Mouse (Mus musculus) ES-E14 (cell line): Measurements from ENCODE around the gene Nek1. TPM values are rescaled to one million over a fixed set of nuclear protein-coding genes. Genes with fewer than 3 reads are reported as not detected.

Source experiments
- DNase-seq: peaks from one replicate; pipeline ENCODE4 v3.0.0-alpha.2; 2013; ENCODE audit warnings: low read depth, low spot score
- H3K27ac ChIP-seq: 2 replicates; pipeline ENCODE4 v1.5.1; 2012; ENCODE audit warnings: low read depth, mild to moderate bottlenecking, low read length, moderate library complexity, mixed read lengths; ENCODE audit not compliant: poor library complexity, insufficient read depth, severe bottlenecking
- H3K36me3 ChIP-seq: 2 replicates; pipeline ENCODE4 v1.6.1; 2012; ENCODE audit warnings: mild to moderate bottlenecking, low read length, moderate library complexity, mixed read lengths; ENCODE audit not compliant: control insufficient read depth, poor library complexity, insufficient read depth, severe bottlenecking
- H3K4me1 ChIP-seq, 2 experiments: fragments of 150-350 bp in 1 of 2; sonication (generic) in 1 of 2; 2 replicates each; pipeline ENCODE4 v1.6.1; 2012; ENCODE audit warnings: low read length in 2 of 2, mild to moderate bottlenecking in 1 of 2, mixed read lengths in 1 of 2; ENCODE audit not compliant: control insufficient read depth in 2 of 2, insufficient read depth in 2 of 2, poor library complexity in 1 of 2
- H3K4me3 ChIP-seq, 2 experiments: fragments of 150-350 bp in 1 of 2; sonication (generic) in 1 of 2; 2 replicates each; pipeline ENCODE4 v1.5.1; 2012; ENCODE audit warnings: low read length in 2 of 2, low read depth in 1 of 2, mild to moderate bottlenecking in 1 of 2, mixed read lengths in 1 of 2; ENCODE audit not compliant: insufficient read depth in 1 of 2, poor library complexity in 1 of 2, severe bottlenecking in 1 of 2
- H3K9ac ChIP-seq: 2 replicates; pipeline ENCODE4 v1.6.1; 2012; ENCODE audit warnings: low read depth, mild to moderate bottlenecking, low read length, mixed read lengths; ENCODE audit not compliant: poor library complexity, insufficient read depth, severe bottlenecking
- H3K9me3 ChIP-seq: fragments of 150-350 bp; sonication (generic); 2 replicates; pipeline ENCODE4 v1.6.1; 2012; ENCODE audit warnings: low read depth, mild to moderate bottlenecking, low read length; ENCODE audit not compliant: control insufficient read depth, insufficient read depth
- CHD2 ChIP-seq: IDR thresholded peaks from 2 replicates; pipeline ENCODE4 v1.6.1; 2014; ENCODE audit warnings: mild to moderate bottlenecking, low read depth, low read length, inconsistent platforms
- HCFC1 ChIP-seq: IDR thresholded peaks from 2 replicates; pipeline ENCODE4 v1.6.1; 2012; ENCODE audit warnings: low read length, inconsistent platforms, borderline replicate concordance; ENCODE audit not compliant: insufficient read depth
- MAFK ChIP-seq: IDR thresholded peaks from 2 replicates; pipeline ENCODE4 v1.6.1; 2014; ENCODE audit warnings: mild to moderate bottlenecking, low read depth, low read length, inconsistent platforms; ENCODE audit not compliant: insufficient read depth
- ZC3H11A ChIP-seq: IDR thresholded peaks from 2 replicates; pipeline ENCODE4 v1.6.1; 2012; ENCODE audit warnings: low read depth, mild to moderate bottlenecking, inconsistent platforms, low read length, borderline replicate concordance
- ZNF384 ChIP-seq: IDR thresholded peaks from 2 replicates; pipeline ENCODE4 v1.6.1; 2012; ENCODE audit warnings: low read depth, low read length, inconsistent platforms
- in situ Hi-C, 2 experiments: fragments of 600-800 bp; cut with MboI; formaldehyde crosslinking; loops; one replicate each; pipeline ENCODE4 v1.15.1; 2025; ENCODE audit warnings: low sequenced_read_pairs in 2 of 2, inconsistent platforms in 1 of 2; ENCODE audit not compliant: unreplicated experiment in 2 of 2
- total RNA-seq: library from RNA; depleted of rRNA; stranded (reverse); fragments of 300-350 nt; gene quantifications from 2 replicates; pipeline ENCODE4 v1.2.3, GENCODE M21; 2012

The Nek1 gene
- total RNA-seq, 1 experiment, result 8.9 TPM

DNA sequence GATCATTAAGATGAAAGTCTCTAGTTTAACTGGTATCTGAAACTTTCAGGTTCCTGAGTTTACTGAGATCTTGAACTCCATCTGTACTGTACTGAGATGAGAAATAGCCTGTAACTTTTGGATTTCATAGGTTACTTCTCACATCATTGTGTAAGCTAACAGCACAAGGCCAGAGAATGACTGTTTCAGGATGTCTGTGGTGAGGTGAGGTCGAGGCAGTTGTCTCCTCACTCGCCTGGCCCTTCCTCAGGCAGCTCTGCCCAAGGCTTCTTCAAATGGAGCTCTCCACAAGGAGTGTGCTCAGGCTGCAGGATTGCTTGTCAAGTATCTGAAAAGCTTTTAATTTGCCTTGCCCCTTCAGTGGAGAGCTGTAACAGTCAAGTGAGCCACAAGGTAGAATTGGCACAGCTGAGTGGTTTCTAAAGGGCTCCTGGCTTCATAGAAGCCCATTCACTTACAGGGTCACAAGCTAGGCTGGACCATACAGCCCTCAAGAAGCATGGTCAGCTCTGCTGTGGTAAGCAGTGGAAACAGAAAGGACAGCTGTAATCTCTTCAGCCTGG is 134.4 kb downstream of the Nek1 start:
- no peak for DNase-seq
- in situ Hi-C loops, result no loop called here

DNA sequence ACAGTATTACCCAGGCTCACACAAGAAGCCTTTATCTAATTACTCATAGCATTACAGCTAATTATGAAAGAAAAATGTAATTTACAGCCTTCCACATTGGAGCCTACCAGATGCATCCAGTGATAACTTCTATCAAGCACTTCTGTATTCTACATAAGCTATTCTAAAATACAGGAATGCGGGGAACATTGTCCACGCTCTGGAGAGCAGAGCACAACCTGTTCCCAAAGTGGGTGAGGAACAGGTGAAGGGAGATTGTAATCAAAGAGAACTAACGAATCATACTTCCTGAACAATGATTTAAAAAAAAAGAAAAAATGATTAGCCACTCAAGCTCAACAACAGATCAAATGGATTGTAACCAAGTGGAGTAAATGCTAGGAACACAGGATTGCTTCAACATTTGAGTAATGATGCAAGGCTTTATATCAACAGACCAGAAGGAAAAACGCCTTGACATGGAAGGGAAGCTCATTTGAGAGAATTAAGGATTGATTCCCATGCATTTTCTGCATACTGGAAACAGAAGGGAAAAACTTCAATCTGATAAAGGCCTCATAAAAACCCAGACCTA is 139.7 kb downstream of the Nek1 start:
- no peak overlapping the region for H3K9ac ChIP-seq
- no peak overlapping the region for H3K27ac ChIP-seq
- TF ChIP-seq CHD2 (no peak), HCFC1 (no peak), ZC3H11A (no peak), MAFK (no peak), ZNF384 (no peak)
- in situ Hi-C loops, result no loop called here
- H3K36me3 ChIP-seq, result no peaks in the 10 kb centered on the region
- DNase-seq, result no peak
- H3K4me1 ChIP-seq, result no peaks in the 10 kb centered on the region
- no peak overlapping the region for H3K4me3 ChIP-seq
- peaks cover 2% of the 10 kb centered on the region; the same call in 1 of the 2 replicates for H3K9me3 ChIP-seq

More for the DNA sequence above, 134.4 kb downstream of the Nek1 start:
- Histone ChIP-seq H3K4me3 (no peak overlapping the region), H3K9me3 (no peaks in the 10 kb centered on the region), H3K27ac (no peak overlapping the region), H3K36me3 (no peaks in the 10 kb centered on the region; the same call in 1 of the 2 replicates), H3K4me1 (no peaks in the 10 kb centered on the region), H3K9ac (no peak overlapping the region)
- TF ChIP-seq MAFK, result no peak
- no peak for TF ChIP-seq ZNF384
- no peak for TF ChIP-seq ZC3H11A
- no peak for TF ChIP-seq CHD2
- no peak for TF ChIP-seq HCFC1

DNA sequence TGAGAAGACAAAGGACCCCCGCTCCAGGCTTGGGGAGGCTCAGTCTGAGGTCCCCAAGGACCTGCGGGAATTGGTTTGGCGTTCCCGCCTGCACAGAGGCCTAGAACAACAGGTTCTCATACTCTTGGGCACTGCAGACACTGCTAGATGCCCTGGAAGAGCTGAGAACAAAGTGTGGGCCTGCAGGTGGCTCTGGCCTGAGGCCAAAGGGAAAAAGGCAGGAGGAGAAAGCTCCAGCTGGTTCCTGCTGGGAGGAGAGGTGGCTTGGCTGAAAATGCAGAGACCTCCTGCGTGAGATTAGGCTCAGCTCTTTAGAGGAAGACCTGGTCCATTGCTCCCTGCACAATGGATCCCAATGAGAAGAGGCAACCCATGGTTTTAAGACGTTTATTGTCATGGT is 148.9 kb downstream of the Nek1 start:
- no peaks in the 10 kb centered on the region for H3K36me3 ChIP-seq
- no peak overlapping the region for H3K4me3 ChIP-seq
- no peak overlapping the region for H3K9ac ChIP-seq
- no peaks in the 10 kb centered on the region for H3K9me3 ChIP-seq
- DNase-seq, result no peak
- no peaks in the 10 kb centered on the region for H3K4me1 ChIP-seq
- no peak overlapping the region for H3K27ac ChIP-seq
- in situ Hi-C loops, result no loop called here
- TF ChIP-seq MAFK (no peak), HCFC1 (no peak), ZNF384 (no peak), ZC3H11A (no peak), CHD2 (no peak)

DNA sequence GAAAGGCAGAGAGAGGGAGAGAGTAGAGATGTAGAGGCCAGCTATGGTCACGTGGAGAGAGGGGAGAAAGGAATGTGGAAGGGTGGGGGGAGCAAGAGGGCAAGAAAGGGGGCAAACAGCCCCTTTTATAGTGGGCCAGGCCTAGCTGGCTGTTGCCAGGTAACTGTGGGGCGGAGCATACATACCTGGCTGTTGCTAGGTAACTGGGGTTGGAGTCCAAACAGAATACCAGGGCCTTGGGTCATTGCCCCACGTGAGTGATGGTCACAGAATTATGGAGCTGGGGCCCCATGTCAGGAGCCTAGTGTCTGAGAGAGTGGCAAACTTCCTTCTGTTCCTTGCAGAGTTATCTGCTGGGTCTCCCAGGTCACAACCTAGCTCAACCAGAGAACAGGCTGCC is 149.3 kb downstream of the Nek1 start:
- Histone ChIP-seq H3K9me3 (no peaks in the 10 kb centered on the region), H3K9ac (no peak overlapping the region), H3K4me3 (no peak overlapping the region), H3K4me1 (no peaks in the 10 kb centered on the region), H3K27ac (no peak overlapping the region), H3K36me3 (no peaks in the 10 kb centered on the region)
- no peak for DNase-seq
- TF ChIP-seq ZNF384 (no peak), CHD2 (no peak), HCFC1 (no peak), MAFK (no peak), ZC3H11A (no peak)
- in situ Hi-C loops, result no loop called here

DNA sequence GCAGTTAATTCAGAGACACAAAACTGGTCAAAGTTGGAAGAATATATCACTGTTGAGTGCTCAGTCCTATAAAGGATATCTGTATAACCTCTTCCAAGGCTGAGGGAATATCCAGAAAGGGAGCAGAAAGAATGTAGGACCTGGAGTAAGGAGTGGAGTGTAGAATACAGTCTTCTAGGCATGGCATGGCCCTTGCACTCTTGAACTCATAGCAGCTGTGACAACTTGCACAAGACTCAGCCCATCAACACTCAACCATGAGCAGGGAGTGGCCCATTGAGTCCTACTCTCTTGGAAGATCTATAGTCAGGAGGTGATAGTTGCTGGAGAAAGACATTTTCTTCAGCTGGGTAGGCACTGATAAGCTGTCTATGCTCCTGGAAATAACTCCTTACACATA is 149.8 kb downstream of the Nek1 start:
- TF ChIP-seq CHD2, result no peak
- no peak for TF ChIP-seq HCFC1
- no peak for TF ChIP-seq MAFK
- no peak for TF ChIP-seq ZNF384
- TF ChIP-seq ZC3H11A, result no peak
- no peak overlapping the region for H3K27ac ChIP-seq
- no peaks in the 10 kb centered on the region for H3K36me3 ChIP-seq
- no peaks in the 10 kb centered on the region for H3K4me1 ChIP-seq
- H3K4me3 ChIP-seq, result no peak overlapping the region
- in situ Hi-C loops, result no loop called here
- H3K9me3 ChIP-seq, result no peaks in the 10 kb centered on the region
- no peak for DNase-seq
- H3K9ac ChIP-seq, result no peak overlapping the region
